Mouse (Mus musculus) cerebellum, adult 11-12 months (tissue): ENCODE data around the gene N4bp2l2.
A peak's percentile ranks its signal among the peaks of the same experiment; 100 is the strongest.
"Not testable (repeated sequence)": the region's sequence is repeated elsewhere in the genome, so short reads cannot be mapped to it uniquely, and the experiment has no call there.

Experiments used
- DNase-seq: peaks from one replicate; pipeline ENCODE4 v3.0.0; 2022

Gene N4bp2l2

DNA sequence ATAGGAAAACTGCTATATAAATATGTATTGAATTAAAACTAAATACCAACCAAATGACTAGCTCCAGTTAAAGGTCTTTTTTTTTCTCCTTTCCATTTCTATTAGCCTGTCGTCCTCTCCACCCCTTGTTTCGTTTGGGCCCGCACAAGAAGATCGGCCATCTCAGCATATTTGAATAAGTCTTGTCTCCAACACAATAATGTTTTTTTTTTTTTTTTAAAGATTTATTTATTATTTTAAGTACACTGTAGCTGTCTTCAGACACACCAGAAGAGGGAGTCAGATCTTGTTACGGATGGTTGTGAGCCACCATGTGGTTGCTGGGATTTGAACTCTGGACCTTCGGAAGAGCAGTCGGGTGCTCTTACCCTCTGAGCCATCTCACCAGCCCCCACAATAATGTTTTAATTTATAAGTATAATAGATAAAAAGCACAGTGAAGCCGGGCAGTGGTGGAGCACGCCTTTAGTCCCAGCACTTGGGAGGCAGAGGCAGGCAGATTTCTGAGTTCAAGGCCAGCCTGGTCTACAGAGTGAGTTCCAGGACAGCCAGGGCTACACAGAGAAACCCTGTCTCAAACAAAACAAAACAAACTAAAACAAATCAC, at the start of gene N4bp2l2:
TSS of gene N4bp2l2 (minus strand) at position 51 of the 607 bp plus-strand sequence.
- DNase-seq = not testable (repeated sequence)

DNA sequence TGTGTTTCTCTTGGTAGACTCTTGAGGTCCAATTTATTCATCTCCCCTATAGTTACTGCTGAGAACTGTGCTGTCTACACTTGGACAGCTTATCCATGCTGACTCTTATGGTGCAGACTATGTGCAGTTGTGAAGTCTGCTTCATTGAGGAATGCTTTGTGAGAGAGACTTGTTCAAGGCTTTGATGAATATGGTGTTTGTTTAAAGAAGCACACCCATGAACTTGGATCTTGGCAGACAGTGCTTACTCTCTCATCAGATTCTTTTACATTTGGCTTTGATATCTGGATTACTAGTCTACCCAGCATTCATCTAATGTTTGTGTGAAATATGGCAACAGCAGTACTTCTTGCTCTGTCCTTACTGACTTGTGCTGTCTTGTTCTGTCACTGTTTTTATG, 47.4 kb upstream of the N4bp2l2 start:
- no peak for DNase-seq

DNA sequence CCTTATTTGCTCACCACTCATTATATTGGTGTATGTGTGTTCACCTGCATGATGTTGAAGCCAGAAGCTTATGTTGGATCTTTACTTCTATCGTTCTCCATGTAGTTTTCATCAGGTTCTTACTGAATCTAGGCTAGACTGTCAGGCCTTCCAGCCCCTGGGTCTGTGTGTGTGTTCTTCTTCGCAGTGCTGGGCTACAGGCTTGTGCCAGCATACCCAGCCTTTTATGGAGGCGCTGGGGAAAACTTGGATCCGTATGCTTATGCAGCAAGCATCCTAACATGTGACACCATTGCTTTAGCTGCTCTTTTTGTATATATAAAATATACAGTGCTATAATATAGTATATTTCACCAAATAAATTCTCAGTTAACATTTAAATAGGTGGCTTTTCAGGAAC, 45.5 kb upstream of the N4bp2l2 start:
- DNase-seq = no peak

DNA sequence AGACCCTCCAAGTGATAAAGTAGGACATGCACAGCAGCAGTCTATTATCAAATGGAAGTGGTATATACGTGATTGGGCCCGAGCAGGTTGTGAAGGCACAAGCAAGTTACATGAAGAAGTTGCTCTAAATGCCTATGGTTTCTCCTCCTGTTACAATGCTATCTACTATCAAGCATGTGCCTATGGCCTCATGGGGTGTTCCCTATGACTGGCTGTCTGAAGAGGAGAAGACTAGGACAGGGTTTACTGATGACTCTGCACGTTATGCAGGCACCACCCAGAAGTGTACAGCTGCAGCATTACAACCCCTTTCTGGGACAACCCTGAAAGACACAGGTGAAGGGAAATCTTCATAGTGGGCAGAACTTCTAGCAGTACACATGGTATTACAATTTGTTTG, 41.2 kb upstream of the N4bp2l2 start:
- not testable (repeated sequence) for DNase-seq

DNA sequence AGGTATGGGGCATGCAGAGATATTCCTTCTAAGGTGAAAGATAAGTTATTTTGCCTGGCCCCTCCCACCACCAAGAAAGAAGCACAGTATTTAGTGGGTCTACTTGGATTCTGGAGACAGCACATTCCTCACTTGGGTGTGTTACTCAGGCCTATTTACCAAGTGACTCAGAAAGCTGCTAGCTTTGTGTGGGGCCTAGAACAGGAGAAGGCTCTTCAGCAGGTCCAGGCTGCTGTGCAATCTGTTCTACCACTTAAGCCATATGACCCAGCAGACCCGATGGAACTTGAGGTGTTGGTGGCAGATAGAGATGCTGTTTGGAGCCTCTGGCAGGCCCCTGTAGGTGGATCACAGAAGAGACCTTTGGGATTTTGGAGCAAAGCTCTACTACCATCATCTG, 40.7 kb upstream of the N4bp2l2 start:
- DNase-seq = not testable (repeated sequence)

DNA sequence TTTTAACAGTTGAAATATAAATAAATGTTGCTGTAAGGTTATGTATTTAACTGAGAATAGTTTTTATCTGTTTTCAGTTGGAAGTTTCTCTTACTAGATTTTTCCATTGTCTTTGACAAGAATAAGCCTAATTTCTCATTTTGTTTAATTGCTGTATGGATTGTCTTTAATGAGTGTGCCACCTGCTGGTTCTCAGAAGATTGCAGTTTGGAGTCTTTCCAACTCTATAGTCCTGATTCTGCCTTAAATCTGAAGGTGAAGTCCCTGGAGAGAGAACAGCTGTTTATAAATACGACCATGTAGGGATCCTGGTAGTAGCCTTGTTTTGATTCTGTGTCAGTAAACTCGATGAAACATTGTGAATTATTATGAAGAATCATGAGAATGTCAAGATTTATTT, 36.7 kb upstream of the N4bp2l2 start:
- DNase-seq = peak; percentile 25

DNA sequence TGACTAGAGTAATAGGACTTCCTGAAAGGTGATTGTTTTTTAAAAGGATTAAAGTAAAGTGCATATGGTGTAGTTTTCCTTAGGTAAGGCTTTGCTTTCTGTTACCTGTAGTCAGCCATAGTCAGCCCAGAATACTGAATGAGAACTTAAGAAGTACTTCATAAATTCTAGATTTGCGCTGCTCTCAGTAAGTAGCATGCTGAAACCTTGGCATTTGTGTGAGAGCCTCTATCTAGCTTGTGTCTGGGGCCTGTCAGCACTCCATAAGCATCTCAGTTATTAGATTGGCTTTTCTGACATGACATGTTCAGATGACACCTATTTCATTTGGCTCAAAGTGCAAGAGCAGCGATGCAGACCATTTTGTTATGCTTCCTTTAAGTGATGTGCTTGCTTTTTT, 27.3 kb upstream of the N4bp2l2 start:
- no peak for DNase-seq

DNA sequence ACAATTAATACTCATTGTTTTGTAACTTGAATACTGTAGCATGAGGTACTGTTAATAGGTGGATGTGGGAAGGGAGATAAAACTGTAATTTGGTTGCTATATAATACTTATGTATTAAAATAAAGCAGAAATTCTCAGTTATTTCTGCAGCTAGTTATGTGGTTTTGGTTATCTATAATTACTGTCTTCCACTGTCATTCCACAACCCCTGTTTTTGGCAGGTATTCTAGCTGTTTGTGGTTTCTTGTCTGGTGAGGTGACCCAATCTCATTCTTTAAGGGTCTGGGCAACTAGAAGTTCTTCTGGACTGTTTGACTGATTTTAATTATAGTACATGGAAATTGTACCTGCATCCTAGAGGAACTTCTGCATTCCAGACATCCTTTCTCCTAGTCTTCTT, 24.7 kb upstream of the N4bp2l2 start:
- DNase-seq = no peak

DNA sequence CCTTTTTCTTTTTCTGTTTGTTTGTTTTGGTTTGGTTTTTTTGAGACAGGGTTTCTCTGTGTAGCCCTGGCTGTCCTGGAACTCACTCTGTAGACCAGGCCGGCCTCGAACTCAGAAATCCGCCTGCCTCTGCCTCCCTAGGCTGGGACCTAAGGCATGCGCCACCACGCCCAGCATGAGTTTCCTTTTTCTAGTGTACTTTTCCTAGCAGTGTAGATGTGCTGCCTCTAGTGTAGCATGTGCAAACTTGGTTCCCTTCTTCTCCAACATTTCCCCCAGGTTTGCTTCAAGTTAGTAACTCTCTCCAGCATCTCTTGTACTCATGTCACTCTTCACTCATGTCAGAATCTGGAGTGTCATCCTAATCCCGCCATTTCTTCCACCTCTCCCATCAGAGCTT, 16.9 kb upstream of the N4bp2l2 start:
- not testable (repeated sequence) for DNase-seq

DNA sequence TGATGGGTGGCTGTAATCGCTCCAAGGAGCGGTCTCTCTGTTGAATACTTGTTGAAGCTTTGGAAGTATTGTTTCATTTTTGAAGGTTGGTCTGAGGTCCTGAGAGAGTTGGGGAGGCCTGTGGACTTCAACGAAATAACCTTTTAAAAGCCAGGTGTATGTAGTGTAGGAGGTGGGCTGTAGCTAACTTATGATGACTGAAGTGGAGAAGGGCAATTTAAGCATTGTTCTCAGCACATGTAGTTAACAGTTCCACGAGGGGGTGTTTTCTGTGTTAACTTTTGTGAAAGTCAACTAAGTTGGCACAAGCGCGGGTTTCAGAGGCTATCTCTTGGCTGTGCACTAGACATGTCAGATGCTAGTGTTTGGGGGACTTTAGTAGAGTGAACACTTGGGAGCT, 8.9 kb upstream of the N4bp2l2 start:
- no peak for DNase-seq

DNA sequence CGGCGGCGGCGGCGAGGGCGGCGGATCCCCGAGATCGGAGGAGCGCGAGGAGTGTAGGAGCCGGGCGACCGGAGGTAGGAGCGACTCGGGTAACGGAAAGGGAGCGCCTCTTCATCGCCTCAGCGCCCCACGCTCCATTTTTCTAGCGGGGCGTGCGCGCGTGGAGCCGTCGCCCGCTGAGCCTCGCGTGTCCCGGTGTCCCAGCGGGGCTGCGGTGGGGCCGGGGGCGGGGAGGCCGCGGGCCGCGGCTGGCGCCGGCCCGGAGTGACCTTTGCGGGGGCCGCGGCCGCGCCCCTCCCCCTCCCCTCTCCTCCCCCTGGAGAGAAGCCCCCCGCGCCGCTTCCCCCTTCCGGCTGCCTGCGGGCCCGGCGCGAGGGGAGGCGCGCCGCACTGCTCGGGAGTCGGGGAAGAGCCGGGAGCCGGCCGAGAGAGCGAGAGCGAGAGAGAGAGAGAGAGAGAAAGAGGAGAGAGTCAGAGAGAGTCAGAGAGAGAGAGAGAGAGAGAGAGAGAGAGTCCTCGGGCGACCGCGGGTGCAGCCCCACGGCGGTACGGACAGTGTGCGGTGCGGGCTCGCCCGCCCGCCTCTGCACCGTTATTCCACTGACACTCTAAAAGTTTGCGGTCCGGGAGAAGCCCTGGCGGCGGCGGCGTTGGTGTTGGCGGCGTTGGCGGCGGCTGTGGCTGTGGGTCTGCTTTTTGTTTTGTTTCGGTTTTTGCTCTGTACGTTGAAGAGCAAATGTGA, 8.1 kb upstream of the N4bp2l2 start:
- DNase-seq = no peak

DNA sequence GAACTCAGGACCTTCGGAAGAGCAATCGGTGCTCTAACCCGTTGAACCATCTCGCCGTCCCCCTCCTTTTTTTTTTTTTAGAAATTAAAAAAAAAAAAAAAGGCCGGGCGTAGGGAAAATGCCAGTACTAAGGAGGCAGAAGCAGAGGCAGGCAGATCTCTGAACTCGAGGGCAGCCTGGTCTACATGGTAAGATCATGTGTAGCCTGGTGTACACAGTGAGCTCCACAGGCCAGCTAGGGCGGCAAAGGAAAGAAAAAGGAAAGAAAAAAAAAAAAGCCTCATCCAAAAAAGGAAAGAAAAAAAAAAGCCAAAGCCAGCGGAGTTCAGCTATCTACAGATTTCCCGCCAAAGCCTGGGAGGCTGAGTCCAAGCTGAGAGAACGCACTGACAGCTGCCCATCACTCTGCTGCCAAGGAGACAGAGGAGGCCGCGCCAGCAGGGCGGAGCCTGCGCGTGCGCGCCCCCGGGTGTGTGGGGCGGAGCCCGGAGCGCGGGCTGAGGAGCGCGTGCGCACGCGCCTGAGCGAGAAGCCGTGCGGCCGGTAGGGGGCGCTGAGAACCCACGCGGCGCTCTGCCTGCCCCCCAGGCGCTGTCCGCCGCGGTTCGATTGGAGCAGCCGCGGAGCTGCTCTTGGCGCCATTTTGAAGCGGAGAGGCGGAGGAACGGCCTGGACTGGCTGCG, 7.3 kb upstream of the N4bp2l2 start, which contains the start of gene Pds5b:
TSS of gene Pds5b (plus strand) at position 587 of the 683 bp plus-strand sequence.
- DNase-seq = peak; percentile 95

DNA sequence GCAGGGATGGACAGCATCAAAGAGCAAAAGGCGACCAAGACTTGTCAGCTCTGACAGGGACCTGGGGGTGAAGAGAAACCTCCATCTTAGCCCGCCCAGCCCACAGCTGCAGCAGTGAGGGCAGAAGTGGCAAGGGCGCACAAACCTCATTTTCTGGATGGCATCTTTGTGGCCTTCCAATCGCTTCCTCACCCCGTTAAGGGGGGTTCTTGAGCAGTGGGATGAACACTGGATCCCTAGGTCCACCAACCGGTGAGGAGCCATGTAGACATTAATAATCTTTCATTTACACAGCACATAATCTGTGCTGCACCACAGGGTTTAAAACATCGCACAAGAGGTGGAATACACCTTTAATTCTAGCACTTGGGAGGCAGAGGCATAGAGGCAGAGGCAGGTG, 6.4 kb upstream of the N4bp2l2 start:
- peak; percentile 45 for DNase-seq

DNA sequence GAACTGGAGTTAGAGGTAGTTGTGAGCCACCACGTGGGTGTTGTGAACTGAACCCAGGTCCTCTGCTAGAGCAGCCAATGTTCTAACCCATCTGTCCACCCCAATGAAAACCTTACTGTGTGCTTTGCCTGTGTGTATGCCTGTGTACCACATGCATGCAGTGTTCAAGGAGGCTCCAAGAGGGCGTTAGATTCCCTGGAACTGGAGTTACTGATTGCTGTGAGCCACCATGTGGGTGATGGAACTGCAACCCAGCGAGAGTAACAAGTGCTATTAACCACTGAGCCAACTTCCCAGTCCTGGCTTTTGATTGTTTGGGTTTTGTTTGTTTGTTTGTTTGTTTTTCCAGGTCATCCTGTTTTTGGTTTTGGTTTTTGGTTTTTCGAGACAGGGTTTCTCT, 2.7 kb upstream of the N4bp2l2 start:
- DNase-seq = no peak

DNA sequence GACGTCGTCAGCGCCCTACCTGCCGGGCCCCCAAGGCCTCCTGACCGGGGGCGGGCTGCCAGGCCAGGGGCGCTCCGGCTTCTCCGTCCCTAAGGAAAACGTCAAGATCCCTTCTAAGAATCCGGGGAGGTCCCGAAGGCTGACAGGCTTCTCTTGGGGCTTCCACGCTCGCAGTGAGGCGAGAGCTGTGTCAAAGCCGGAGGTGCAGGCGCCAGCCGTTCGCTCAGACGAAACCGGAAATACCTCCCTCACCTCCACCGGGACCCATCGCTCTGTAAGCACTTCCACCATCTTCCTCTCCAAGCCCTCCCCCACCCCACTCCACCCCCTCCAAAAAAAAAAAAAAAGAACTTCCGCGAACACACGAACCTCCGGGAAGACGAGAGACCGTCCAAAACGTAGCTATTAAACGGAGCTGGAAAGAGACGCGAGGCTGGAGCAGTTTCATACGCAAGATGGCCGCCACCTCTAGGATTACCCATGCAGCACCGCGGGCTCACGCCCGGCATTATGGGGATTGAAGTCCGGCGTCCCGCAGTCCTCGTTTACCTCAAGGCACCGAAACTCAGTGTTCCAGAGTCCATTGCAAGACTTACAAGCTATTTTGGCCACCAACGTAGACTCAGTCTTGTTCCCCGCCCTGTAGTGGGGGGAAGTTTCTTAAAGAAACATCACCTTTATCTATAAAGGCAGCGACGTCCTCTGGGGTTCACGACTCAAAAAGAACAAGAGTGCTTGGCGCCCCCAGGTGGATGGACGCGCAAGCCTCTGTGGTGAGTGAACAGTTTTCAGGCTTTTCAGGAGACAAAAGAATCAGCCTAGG, 640 bp downstream of the N4bp2l2 start:
- peak; percentile 97 for DNase-seq

DNA sequence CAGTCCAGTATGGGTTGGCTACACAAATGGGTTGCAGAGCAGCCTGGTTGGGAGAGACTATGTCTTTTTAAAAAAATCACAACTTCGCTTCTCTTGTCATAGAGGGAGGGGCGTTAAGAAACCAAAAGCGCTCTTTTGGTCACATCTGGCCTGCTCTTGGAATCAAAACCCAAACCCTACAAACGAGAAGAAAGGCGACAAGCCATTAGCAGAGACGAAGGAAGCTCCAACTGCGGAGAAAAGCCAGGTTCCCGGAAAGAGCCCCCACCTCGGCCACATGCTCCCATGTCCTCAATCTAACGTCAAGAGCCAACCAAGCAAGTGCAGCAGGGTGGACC, 1.2 kb downstream of the N4bp2l2 start:
- DNase-seq = no peak

DNA sequence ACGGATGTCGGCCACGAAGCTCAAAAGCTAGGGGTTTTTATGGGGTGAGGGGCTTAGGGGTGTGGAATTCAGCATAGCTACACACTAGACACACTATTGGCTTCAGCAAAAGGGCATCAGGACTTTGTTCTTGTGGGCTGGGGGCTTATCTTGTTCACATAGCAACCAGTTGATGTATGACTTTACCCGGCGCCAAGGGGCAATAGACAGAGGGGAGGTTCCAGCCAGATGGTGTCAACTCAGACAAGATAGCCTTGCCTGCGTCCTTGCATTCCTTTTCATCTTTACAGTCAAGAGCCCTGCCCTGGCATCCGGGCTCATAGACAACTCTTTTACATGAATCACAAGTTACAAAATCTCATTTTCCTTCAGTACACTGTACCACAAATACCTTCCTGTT, 2.1 kb downstream of the N4bp2l2 start:
- not testable (repeated sequence) for DNase-seq

DNA sequence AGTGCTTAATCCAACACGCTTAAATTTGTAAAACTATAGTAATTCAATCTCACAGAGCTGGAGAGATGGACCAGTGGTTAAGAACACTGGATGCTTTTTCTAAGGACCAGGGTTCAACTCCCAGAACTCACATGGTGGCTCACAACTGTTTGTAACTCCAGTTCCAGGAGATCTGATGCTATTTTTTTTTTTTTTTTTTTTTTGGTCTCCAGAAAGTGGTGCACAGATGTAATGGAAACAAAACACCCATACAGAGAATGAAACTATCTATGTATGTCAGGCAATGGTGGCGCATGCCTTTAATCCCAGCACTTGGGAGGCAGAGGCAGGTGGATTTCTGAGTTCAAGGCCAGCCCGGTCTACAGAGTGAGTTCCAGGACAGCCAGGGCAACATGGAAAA, 5.7 kb downstream of the N4bp2l2 start:
- DNase-seq = not testable (repeated sequence)

DNA sequence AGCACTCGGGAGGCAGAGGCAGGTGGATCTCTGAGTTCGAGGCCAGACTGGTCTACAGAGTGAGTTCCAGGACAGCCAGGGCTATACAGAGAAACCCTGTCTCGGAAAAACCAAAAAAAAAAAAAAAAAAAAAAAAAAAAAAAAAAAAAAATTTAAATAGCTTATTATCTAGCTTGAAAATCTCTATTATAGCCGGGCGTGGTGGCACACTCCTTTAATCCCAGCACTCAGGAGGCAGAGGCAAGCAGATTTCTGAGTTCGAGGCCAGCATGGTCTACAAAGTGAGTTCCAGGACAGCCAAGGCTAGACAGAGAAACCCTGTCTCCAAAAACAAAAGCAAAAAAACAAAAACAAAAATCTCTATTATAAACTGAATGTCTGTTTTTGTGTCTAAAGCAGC, 6.6 kb downstream of the N4bp2l2 start:
- not testable (repeated sequence) for DNase-seq

DNA sequence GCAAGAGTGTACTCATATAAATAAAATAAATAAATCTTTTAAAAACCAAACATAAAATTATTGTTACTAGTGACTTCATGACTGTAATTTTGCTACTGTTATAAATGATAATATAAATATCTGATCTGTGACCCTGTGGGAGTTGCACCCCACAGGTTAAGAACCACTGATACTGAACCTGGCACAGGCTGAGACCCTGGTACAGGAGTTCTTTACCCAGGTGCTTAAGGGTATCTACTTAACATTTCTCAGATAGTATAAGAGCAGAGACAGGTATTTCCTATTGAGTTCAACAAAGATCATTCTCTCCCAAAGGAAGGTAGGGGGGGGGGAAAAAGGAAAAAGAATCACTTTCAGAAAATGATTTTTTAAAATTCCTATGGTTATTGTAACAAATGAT, 11.4 kb downstream of the N4bp2l2 start:
- DNase-seq = no peak

DNA sequence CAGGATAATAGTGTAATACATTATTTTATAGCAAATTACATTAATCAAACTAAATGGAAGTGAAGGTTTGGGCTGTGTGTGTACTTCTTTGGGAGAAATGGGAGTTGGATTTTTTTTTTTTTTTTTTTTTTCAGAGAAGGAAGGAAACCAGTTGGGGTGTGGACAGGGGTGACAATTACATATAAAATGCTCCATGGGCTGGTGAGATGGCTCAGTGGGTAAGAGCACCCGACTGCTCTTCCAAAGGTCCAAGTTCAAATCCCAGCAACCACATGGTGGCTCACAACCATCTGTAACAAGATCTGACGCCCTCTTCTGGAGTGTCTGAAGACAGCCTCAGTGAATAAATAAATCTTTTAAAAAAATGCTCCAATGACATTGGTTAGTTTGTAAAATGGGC, 13.4 kb downstream of the N4bp2l2 start:
- DNase-seq = no peak

DNA sequence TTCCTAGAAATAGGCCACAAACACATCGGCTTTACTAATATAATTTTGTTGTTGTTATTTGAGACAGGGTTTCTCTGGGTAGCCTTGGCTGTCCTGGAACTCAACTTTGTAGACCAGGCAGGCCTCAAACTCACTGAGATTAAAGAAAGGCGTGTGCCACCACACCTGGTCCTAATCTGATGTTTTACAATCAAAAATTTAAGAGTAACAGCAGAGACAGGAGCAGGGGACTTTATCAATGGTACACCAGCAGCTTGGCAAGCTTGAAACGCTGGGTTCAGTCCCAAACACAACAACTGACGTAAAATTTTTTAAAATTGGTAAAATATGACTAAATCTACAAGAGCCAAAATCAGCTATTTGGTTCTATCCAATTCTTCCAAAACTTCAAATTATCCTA, 21.1 kb downstream of the N4bp2l2 start:
- DNase-seq = no peak

DNA sequence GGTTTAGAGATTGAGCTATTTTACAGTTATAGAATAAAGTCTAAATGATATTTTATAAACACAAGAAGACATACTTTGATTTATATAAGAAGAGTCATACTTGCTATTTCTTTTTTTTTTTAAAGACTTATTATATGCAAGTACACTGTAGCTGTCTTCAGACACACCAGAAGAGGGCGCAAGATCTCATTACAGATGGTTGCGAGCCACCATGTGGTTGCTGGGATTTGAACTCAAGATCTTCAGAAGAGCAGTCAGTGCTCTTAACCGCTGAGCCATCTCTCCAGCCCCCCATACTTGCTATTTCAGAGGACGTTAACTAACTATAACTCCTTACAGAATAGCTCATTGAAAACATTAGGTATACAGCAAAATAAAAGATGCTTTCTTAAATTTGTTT, 22.6 kb downstream of the N4bp2l2 start:
- DNase-seq = not testable (repeated sequence)
